Mouse (Mus musculus): ENCODE data around the gene Ak7.

Gene Ak7

DNA sequence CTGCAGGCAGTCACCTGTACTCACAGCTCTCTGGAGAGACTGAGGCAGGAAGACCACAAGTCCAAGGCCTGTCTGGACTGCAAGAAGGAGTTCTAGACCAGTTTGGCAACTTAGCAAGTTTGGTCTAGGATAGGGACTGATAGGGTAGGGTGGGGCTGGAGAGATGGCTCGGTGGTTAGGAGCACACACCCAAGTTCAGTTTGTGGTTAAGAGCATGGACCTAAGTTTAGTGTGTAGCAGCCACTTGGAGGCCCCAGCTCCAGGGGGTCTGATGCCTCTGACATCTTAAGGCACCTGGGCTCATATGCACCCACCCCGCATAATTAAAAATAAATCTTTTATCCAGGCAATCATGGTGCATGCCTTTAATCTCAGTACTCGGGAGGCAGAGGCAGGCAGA lies 21.5 kb downstream of the Ak7 start:
- in situ Hi-C loops (cut with MboI), result no loop called here

DNA sequence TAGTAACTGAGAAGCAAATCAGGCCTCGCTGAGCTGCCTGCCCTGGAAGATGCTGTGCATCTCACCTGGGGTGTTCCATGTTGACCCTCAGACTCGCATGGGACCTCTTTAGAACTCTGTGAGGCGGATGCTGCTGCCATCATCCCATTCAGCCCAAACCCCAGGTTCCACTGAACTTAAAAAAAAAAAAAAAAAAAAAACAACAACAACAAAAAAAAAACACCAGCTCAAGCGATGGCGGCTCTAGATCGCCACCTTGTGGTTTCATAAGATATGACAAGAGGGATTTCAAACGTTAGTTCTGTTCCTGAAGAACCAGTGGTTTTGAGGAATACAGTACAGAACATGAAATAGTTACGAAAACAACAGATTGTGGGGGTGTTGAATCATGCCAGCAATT lies 22.2 kb downstream of the Ak7 start:
- in situ Hi-C loops (cut with MboI), result no loop called here

DNA sequence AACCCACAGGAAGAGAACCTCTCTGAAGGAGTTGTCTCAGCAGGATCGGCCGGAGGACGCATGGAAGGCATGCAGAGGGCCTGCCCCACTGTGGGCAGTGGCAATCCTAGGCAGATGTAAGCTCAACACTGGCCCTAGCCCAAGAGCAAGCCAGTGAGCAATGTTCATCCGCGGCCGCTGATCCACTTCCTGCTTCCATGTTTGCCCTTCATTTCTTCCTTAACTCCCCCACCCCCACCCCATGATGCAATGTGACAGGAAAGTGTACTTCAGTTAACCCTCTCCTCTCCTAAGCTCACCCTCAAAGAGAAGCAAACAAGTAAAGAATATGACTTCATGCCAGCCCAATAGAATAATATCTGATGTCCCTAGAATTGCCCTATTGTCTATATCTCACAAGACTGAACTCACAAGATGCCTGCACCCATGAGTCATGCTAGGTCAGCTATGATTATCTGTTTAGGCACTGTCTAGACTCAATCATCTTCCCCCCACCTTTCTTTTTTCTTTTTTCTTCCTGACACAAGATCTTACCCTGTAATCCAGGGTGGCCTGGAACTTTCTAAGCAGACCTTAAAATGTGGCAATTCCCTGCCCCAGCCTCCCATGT lies 25.2 kb downstream of the Ak7 start:
- in situ Hi-C loops (cut with MboI), result no loop called here

DNA sequence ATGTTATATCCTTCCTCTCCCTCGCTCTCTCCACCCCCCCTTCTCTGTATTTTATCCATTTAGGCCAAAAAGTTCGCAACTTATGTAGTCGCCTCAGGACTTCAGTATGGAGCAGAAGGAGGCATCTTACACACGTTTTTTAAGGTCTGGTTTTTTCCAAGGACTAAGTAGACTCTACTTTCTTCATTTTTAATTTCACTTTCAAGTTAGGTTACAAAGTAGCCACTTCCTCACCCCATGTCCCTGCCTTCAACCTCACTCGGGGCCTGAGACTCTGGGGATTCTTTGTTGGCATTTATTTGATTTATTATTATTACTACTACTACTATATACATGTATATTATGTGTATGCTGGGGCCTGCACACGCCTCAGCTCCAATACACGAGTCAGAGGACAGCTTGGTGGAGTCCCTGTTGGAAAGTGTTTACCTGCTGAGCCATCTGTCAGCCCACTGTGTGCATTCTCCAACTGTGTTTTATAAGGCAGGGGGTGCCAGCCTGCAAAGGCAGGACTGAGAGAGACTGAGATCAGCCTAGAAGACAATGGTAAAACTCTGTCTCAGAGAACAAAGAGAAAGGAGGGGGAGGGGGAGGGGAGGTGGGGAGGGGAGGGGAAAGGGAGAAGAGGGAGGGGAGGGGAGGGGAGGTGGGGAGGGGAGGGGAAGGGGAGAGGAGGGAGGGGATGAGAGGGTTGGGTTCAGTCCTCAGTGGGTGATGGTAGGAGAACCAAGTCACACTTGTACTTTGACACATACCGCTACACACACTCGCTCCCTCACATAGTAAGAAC lies 27.8 kb downstream of the Ak7 start:
- in situ Hi-C loops (cut with MboI), result no loop called here

DNA sequence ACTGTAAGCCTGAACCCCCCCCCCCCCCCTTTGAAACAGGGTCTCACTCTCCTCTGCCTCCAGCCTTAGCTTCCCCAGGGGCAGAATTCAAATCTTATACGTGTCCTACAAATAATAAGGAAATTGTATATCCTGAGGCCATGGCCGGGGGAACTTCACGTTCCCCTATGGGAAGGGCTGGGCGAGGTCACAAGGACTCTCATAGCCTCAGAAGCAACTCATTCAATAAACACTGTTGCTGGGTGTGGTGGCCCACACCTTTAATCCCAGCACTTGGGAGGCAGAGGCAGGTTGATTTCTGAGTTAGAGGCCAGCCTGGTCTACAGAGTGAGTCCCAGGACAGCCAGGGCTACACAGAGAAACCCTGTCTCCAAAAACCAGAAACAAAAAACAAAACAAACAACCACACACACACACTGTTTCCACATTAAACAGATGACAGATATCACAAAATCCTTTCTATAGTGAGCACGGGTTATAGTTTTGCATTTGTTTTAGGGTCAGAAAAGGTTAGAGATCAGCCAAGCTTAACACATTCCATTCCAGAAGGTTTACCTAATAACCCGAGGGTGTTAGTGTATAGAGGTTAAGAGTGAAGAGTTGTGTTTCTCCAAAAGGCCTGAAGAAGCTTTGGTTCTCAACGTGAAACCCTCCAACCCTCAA lies 29.6 kb downstream of the Ak7 start:
- in situ Hi-C loops (cut with MboI), result no loop called here

DNA sequence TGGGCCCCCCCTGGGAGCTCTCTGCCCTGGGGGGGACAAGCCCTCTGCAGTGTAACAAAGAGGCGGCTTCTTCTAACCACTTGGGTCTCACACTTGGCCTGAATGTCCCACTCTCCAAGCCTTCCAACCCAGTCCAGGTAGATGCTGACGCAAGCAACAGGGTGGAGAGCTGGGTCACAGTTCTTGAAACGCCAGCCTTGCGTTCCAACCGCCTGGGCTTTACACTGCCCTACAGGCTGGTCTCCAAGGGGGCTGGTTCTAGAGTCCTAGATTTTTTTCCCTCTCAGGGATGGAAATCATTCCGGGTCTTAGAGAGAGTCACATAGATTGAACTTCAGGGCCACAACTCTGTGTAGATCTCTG lies 30.1 kb downstream of the Ak7 start:
- in situ Hi-C loops (cut with MboI), result no loop called here

DNA sequence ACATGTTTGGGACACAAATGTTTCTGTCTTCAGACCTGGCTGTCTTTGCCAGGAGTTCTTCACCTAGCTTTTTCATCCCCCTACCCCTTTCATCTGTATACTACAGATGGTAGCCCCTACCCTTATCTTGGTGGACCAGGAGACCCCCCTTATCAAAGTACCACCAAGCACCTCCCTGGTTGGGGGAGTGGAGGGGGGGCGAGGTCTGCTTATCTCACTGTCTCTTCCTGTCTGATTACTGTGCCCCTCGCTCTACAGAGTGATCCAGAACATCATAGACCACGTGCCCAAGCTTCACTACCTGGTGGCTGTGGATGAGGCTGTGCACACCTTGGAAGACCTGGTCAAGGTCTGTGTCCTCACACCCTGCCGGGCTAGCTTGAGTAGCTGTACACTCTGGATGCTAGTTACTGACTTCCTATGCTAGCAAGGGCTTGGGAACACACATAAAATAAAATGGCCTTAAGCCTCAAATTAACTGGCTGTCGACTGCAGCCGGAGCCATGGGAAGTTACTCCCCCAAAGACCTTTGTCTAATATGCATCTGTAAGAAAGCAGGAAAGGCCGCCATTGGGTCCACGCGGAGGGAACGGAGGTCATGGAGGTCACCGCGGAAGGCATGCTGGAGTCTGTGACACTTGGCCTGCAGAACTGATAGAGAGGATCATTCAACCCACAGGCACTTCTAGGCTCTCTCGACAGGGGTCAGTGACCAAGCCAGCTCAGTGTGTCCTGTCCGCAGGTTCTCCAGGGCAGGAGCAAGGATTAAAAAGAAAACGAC lies 32.7 kb downstream of the Ak7 start:
- in situ Hi-C loops (cut with MboI), result no loop called here

DNA sequence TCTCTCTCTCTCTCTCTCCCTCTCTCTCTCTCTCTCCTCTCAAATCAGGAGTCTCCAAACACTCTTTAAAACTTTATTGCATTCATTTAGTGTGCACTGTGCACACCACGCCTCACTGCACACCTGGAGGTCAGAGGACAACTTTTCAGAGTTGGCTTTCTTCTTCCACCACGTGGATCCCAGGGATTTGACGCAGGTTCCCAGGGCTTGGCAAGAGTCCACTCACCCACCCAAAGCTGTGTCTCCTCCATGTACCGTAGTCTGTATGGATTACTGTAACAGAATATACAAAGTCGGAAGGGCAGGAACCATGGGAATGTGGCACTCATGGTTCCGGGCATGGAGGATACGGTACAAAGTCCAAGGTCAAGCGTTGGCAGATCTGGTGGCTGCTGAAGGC lies 33.9 kb downstream of the Ak7 start:
- in situ Hi-C loops (cut with MboI), result no loop called here

DNA sequence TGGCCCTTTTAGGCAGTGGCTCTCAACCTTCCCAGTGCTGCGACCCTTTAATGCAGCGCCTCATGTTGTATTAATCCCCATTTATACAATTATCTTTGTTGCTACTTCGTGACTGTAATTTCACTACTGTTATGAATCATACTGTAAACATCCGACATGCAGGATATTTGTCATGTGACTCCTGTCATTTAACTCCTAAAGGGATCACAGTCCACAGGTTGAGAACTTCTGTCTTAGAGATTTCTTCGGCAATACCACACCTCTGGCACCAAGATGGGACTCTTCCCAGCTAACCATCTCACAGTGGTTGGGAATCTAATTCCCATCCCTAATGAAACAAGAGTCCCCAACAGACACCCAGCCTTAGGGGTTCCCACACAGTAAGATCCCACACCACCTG lies 42.3 kb downstream of the Ak7 start:
- in situ Hi-C loops (cut with MboI), result no loop called here

DNA sequence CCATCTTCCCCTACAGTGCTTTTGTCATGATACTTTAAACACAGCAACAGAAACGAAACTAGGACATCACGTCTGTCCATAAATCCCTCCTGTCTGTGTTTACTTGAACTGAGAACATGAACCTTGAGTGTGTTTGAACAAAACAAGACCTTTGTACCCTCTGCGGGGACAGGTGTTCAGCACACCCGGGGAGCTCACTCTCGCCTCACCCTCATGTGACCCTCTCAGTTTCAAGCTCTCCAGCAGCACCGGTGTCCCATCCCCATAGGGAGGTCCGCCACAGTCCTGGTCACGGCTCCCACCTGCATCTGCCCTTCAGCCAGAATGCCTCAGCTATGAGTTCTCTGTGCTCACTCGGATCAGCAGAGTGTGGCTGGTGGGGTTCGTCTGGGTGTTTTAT lies 48.0 kb downstream of the Ak7 start:
- in situ Hi-C loops (cut with MboI), result no loop called here

DNA sequence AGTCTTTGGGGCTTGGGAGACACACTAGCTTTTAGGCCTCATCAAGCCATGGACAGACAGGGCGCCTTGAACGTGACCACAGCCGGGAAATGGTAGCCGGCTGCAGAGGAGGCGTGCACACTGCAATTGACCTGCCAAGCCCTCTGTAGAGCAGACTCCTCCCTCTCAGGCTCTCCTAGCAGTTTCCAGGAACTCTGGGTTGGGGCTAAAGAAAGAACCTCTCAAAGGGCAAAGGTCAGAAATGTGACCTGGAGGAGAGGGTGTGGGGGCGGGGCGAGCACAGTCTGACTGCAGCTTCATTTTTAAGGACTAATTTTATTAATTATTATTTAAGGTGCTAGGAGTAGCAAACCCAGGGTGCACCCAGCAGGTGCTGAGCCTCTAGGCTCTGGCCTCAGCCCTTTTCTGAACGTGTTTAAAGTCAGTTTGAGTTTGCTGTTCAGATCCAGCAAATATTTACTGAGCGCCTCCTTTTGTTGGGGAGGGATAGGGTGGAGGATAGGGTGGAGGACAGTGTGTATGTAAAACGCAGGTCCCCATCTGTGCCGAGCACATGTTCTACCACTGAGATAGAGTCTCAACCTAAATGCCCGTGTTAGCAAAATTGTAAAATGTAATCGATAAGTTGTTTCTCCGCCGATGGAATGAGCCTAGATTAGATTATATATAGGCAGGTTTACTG lies 52.2 kb downstream of the Ak7 start:
- in situ Hi-C loops (cut with MboI), result no loop called here

DNA sequence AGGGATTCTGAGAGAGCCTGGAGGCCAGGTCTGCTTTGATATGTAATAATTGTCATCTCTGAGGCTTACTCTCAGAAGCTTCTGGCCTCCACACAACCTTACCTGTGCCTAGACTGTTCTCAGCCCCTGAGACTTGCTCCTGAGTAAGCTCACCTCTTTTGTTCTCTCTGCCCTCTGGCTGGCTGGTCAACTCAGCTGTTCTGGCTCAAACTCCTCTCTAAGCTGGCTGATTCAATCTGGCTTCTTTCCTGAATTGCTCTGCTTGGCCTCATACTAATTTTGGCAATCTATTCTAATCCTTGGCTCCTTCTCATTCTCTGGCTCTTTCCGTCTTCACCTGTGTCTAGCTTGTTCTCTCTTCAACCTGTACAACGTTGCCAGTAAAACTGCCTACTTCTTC lies 53.1 kb downstream of the Ak7 start:
- in situ Hi-C loops (cut with MboI), result no loop called here

DNA sequence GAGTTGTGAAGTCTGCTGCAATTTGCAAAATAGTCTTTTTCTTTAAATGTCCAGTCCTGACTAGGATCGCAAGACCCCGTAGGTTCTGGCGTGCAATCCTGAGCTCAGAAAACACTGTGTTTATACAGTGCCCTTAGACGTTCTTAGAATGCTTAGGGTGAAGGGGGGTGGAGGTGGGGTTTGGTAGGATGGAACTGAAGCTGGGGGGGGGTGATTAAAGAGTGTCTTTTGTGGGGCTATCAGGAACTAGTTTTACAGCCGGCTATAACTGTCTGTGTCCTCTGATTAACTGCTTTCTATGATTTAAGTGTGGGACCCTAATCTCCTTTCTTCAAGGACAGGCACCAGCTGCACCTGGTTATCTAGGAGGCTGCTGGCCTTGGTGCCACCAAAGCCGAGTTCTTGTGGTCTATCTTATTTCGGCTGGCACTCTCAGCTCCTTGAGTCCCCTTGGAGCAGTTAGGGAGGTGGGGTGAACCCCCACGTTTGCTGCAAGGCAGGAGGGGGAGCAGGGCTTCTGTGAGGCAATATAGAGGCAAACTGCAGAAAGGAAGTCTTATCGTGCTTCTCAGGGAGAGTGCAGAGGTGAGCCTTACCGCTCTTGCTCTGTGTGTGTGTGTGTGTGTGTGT lies 54.2 kb downstream of the Ak7 start:
- in situ Hi-C loops (cut with MboI), result no loop called here

DNA sequence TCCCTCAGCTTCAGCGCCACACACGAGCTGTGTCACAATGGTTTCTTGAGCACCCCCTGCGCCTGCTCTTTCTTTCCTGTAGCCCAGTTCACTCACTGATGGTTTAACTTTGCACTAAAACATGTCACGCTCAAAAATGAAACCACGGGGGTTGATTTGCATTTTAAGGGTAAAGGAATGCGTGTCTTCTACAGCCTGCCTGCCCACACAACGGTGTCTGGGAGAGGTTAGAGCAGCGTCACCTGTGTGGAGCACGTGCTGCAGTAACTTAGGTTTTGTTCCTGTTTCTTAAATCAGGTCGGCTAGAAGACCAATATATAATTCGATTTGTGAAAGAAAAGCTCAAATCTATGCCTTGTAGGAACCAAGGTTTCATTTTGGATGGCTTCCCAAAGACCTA lies 55.4 kb downstream of the Ak7 start:
- in situ Hi-C loops (cut with MboI), result no loop called here

DNA sequence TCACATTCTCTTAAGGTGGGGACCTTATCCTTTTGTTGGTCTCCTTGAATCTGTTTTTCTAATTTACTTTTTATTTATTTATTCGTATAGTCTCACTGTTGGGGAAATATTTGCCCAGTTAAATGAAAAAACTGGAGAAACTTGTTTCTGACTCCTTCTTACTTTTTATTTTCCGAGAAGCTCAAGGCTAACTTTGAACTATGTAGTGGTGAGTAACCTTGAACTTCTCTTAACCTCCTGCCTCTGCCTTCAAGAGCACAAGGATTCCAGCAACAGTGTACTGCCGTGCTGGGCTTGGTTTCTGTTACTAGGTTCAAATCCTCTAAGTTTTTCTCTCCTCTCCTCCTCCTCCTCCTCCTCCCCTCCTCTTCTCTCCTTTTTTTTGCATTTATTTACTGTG lies 55.9 kb downstream of the Ak7 start:
- in situ Hi-C loops (cut with MboI), result no loop called here

DNA sequence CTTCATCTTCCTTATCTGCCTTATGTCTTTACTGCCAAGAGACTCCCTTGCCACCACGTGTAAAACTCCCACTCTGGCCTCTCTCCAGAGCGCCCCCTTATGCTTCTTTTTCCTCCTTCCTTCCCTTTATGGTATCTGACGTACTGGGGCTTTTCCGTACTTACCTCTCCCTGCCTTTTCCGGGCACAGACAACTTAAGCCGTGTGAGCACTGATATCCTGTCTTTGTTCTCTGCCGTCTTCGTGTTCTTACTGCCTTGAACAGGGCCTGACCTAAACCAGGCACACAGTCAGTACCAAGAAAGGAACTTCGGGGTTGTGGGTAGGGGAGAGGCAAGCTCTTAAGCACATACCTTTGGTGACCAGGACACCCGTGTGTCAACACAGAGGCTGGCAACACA lies 63.9 kb downstream of the Ak7 start:
- in situ Hi-C loops (cut with MboI), result no loop called here

DNA sequence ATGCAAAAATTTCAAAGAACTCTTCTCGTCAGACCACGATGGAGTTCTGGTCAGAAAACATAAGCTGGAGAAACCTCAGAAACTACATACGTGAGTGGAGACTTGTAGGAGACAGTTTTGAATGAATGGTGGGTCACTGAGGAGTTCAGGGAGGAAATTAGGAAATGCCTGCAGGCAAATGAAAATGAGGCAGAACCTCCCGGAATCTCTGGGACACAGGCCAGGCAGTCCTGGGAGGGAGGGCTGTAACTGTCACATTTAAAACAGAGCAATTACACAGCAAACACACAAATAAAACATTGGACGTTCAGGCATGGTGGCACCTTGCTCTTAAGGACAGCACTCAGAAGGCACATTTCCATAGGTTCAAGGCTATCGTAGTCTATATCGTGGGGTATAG lies 69.1 kb downstream of the Ak7 start:
- in situ Hi-C loops (cut with MboI), result no loop called here

DNA sequence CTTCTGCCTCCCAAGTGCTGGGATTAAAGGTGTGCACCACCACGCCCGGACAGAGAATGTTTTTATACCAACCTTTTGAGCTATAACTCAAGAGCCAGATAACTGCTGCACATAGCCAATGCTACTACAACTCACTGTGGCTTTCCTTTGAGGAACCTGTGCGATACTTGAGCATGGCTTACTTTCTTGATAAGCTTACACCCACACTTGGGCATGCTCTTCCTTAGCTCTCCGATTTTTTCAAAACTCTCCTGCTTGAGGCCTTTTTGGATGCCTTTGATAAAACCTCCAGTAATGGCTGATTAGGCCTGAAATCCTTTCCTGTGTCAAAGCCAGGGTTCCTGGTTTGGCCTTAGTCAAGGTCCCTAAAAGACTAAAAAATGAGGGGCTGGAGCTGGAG lies 71.9 kb downstream of the Ak7 start:
- in situ Hi-C loops (cut with MboI), result no loop called here

DNA sequence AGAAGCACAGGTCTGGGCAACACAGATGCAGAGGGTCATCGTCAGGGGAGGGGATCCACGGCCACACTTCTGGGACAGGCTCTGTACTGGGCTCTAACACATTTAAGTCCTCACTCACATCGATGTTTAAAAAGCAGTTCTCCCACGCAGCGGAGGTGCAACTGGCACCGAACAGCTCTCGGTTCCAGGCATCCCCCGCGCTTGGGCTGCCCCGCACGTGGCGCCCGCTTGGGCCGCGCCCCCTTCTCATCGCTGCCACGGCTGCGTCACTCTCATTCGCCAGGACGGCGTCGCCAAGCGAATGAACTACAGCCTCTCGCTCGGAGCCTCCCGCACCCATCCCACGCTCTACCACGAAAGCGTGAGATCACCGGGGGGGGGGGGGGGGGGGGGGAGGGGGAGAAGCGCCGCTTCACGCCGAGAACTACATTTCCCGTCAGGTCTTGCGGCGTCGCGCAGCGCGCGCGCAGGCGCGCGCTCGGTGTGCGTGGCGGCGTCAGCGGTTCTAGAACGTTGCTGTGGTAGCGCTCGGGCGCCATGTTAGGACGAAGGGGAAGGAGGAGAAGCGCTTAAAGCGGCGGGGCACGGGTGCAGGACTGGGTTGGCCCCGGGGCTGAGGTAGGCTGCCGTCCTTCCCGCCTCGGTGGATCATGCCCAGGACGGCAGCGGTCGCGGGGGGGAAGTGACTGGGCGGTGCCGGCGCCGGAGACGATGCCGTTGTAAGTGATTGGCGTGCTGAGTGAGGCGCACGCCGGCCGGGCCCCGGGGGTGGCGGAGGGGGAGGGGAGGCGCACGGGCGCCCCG lies 78.6 kb downstream of the Ak7 start, which contains the start of gene Papola:
Gene Papola (plus strand): TSS at position 499 of the 804 bp plus-strand sequence.
- in situ Hi-C loops (cut with MboI), result loop anchor here (10.0 kb wide), 1 partner anchor 100 kb away; the partner anchor contains the start of genes Atg2b and Gskip

DNA sequence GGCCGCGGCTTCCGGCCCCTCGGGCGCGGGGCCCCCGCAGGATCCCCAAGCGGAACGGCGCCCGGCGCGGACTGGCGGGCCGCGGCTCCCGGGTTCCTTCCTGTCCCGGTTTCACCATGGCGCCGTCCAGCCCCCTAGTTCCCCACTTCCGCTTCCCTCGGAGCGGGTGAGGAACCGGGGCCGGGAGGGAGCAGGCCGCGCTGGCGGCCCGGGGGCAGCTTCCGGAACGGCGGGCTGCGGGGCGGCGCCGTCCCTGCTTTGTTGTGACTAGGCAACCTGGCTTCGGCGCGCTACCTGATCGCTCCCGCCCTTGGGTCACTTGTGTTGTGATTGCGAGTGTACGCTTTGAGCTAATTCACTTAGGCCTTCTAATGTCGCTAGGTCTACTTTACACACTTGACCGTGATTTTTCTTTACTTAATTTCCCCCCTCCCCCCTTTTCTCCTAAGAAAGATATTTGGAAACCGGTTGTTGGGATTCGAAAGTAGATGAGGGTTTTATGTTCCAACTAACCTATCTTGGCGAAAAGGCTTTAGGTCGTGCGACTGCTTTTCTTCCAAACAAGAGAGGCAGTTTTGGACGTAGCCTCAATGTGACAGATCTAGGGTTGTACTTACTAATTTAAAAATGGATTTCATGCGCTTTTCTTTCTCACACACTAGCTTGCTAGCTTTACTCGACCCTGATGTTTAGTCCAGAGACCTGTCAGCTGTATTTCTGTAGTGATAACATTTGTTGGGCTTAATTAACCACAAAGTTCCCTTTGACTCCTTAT lies 79.4 kb downstream of the Ak7 start:
- in situ Hi-C loops (cut with MboI), result loop anchor here (10.0 kb wide), 1 partner anchor 100 kb away; the partner anchor contains the start of genes Atg2b and Gskip
